Mouse (Mus musculus): ENCODE results near the gene Macrod2. TPM values are rescaled to one million over a fixed set of nuclear protein-coding genes. Genes with fewer than 3 reads are reported as not detected.

The Macrod2 gene
- total RNA-seq, 1 experiment from 2014 or later, result 7.7 TPM

DNA sequence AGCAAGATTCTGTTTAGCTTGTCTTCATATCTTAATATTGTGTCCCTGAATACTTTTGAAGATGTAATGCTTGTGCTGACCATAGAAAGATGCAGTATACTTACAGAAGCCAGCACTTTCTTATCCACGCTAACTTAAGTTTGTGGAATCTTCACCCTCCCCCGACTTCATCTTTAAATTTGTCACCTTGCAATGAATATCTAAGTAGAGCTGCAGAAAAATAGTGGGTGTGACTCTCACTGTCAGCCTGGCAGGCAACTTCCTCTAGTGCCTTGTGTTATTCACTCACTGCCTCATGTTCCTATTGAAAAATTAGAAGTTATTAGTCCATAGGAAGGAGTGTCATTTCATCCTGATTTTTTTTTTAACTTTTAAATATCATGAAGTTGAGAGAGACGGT is 139.5 kb downstream of the Macrod2 start:
- no peak for ATAC-seq (replicated peaks in 1 of 2; ENCODE audit: insufficient read depth in 1 of 2, low FRiP score in 2 of 2, low TSS enrichment in 1 of 2, low read depth in 1 of 2, poor library complexity in 2 of 2, severe bottlenecking in 2 of 2)

DNA sequence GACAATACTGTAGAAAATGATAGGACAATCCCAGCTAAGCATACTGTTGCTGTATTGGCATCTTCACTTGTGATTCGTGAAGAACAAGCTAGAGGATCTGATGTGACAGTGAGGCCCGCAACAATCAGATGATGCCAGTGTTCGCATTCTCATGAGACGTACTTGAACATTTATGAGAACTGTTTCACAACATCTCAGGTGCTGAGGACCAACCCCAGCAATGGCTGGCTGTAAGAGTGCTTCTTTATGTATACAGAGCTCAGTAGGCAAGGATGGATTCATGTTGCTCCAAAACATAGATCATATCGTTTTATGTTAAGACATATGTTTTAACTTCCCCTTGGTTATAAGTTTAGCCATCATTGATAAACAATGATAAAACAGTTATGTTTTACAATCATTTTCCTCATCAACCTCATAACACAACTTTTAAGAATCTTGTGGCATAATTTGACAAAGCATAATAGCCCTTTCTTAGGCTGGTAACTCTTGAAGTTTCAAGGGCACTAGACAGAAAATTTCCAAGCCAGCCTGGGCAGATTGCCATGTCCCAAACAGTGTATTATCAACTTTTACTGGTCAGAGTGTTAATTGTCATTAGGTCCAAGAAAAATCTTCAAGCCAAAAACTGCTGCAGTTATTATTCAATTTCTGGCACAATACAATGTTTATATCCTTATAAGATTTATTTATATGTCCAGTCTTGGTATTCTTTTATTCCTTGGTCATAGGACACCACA is 140.9 kb downstream of the Macrod2 start:
- no peak for ATAC-seq (replicated peaks in 1 of 2; ENCODE audit: insufficient read depth in 1 of 2, low FRiP score in 2 of 2, low TSS enrichment in 1 of 2, low read depth in 1 of 2, poor library complexity in 2 of 2, severe bottlenecking in 2 of 2)

DNA sequence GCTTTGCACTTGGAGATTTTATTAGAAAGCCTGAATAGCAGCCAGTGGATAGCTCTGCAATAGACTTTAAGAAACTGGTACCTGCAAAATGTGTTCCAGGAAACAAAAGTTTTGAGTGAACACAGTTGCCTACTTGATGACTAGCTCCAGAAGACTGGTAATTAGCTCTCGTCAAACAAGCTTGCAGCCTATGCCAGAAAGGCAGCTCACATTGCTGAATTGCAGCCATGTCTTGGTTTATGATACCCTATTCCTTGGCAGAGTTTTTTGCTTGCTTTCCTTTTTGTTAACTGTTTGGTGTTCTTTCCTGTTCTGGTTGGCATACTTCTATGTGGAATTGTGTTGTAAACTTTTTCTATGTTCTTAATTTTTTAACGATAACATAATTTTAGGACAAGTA is 154.2 kb downstream of the Macrod2 start:
- ATAC-seq (replicated peaks in 1 of 2; ENCODE audit: insufficient read depth in 1 of 2, low FRiP score in 2 of 2, low TSS enrichment in 1 of 2, low read depth in 1 of 2, poor library complexity in 2 of 2, severe bottlenecking in 2 of 2), result no peak

DNA sequence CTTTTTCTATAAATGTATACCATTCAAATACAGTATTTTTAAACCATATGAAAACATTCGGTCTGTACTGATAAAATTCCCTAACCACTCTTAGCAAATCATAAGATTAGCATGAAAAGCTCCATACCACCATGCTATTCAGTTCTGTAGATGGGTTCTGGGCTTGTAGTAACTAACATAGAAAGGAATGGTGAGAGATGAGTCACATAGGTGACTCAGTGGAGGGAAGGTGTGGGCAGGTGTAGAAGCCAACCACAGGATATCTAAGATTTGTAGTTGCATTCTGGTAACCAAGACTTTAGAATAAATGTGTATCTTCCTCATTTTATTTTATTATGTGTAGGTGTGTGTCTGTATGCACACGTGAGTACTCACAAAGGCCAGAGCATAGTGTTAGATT is 166.3 kb downstream of the Macrod2 start:
- ATAC-seq (replicated peaks in 1 of 2; ENCODE audit: insufficient read depth in 1 of 2, low FRiP score in 2 of 2, low TSS enrichment in 1 of 2, low read depth in 1 of 2, poor library complexity in 2 of 2, severe bottlenecking in 2 of 2), result no peak

DNA sequence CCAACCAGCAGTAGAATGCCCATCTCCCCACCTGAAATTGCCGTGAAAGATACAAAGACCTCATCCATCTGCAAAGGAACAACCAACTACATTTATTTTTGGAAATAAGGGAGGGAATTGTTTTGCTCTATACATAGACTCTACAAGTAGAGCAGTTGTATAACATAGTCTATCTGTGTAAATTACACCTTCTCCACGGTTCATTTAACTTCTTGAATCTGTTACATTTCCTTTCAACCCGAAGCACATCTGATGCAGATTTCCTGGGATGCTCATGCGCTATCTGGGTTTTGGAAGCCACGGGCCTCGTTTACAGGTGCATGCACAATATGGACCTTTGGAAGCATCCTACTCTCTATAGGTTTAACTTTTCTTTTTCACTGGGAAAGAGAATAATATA is 175.8 kb downstream of the Macrod2 start:
- no peak for ATAC-seq (replicated peaks in 1 of 2; ENCODE audit: insufficient read depth in 1 of 2, low FRiP score in 2 of 2, low TSS enrichment in 1 of 2, low read depth in 1 of 2, poor library complexity in 2 of 2, severe bottlenecking in 2 of 2)

DNA sequence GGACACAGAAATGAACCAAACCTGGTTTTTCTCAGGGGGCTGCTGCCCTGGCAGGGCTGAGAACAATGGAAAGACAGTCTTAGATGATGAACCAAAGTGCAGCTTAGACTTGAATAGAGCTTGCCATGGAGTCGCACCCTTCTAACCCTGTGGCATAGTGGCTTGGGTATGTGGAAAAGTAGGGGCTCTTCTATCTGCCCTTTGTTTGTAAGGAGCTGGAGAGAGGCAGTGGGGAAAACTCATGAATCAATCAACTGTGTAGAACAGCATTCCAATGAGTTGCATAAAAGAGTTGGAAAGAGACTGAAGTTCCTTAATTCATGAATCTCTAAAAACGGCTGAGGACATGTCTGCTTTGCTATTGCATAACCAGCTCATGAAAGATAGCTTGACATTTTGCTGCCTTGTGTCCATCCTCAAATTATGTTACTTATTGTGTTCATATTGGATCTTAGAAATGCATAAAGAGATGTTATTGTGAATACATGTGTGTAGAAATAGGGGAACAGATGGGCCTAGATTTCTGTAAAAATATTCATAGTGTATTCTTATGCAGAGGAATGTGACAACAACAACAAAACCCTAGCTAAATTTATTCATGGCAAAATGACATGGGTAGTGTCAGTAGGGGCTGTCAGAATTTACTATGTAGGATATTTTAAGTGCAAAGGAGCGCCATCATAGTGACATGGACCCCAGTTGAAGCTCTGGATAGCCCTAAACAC is 197.6 kb downstream of the Macrod2 start:
- ATAC-seq (replicated peaks in 1 of 2; ENCODE audit: insufficient read depth in 1 of 2, low FRiP score in 2 of 2, low TSS enrichment in 1 of 2, low read depth in 1 of 2, poor library complexity in 2 of 2, severe bottlenecking in 2 of 2), result no peak

DNA sequence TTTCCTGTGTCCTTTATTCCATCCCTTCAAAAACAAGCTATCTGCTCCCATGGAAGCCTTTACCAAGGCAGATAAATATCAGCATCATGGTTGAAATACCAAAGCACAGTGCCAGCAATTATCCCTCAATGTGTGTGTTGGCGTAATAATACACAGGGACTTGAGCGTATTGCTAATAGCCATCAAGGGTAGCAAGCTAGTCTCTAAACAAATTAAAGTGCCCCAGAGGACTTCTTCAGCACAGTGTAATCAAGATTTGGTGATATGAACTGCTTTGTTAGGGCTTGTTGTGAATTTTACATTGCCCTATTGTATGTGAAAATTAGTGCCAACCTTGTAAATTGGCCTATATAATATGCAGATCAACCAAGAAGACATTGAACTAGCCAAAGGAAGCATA is 201.8 kb downstream of the Macrod2 start:
- no peak for ATAC-seq (replicated peaks in 1 of 2; ENCODE audit: insufficient read depth in 1 of 2, low FRiP score in 2 of 2, low TSS enrichment in 1 of 2, low read depth in 1 of 2, poor library complexity in 2 of 2, severe bottlenecking in 2 of 2)

DNA sequence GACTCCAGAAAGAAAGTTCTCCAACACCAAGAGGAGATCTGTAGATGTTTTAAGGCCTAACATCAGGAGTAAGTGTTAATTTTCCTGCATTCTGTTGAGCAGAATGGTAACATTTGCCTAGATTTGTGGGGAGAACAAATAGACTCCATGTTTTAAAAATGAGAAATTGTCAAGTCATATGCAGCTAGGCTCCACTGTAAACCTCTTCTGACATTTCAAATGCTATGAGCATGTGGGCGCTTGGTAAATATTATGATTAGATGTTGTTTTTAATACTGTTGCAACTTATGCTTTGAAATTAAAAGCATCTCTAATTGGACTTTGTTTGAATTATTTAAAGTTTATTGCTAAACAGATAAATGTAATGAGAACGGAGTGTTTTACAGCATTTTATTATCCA is 220.3 kb downstream of the Macrod2 start:
- ATAC-seq (replicated peaks in 1 of 2; ENCODE audit: insufficient read depth in 1 of 2, low FRiP score in 2 of 2, low TSS enrichment in 1 of 2, low read depth in 1 of 2, poor library complexity in 2 of 2, severe bottlenecking in 2 of 2), result no peak

DNA sequence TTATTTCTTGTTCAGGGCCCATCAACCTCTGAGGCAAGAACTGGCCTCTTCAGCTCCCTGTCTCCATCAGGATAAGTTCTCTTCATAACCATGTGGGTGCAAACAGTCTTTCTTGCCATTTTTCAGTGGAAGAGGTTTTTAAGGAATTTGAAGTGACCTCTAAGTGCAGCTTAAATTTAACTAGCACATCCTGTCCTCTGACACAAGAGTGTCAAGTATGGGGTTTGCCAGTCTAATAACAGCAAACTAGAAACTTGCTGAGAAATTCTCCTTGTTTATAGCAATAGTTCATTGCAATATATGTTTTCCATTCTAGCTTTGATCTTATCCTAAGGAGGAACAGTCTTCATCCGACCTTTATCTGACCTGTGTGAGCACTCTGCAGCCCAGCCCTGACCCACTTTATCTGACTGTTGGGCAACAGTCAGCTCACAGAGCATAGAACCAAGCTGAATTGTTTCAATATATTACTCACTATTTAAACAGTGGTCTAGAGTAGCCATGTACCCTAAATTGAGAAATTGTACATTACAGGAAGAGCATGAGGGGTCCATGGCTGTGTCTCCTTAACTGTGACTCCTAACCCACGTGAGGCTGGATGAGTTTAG is 226.7 kb downstream of the Macrod2 start:
- ATAC-seq (replicated peaks in 1 of 2; ENCODE audit: insufficient read depth in 1 of 2, low FRiP score in 2 of 2, low TSS enrichment in 1 of 2, low read depth in 1 of 2, poor library complexity in 2 of 2, severe bottlenecking in 2 of 2), result no peak

DNA sequence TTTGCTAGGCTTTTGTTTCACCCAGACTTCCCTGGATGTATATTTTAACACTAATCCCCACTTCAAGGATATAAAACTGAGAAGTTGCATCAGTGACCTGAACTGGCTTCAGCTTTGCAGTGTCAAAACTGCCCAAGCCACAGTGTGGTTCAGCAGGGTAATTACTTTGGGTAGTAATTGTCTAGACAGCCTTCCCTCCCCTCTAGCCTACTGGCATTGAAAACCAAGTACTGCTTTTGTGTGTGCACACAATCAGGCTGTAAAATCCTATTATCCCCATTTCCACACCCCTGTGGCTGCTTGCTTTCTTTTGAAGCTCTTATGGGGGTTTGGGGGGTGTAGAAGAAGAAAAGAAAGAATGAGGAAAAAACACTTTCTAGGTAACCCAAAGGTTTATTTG is 258.4 kb downstream of the Macrod2 start:
- no peak for ATAC-seq (replicated peaks in 1 of 2; ENCODE audit: insufficient read depth in 1 of 2, low FRiP score in 2 of 2, low TSS enrichment in 1 of 2, low read depth in 1 of 2, poor library complexity in 2 of 2, severe bottlenecking in 2 of 2)

DNA sequence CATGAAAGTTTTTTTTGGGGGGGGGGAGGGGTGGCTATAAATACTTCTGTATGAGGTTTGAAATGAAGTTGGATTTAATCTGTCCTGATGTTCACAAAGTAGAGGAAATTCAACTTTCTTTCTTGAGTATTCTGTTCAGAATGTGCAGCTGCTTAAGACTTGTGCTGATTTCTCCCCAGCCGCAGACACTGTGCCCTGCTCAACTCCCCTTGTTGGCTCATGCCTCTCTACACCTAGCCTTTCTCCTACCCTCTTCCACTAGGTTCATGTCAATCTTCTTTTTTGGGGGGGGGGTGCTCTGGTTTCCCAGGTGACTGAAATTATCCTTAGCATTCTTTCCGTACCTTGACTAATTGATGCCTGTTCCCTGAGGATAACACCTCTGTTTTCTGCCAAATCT is 258.9 kb downstream of the Macrod2 start:
- no peak for ATAC-seq (replicated peaks in 1 of 2; ENCODE audit: insufficient read depth in 1 of 2, low FRiP score in 2 of 2, low TSS enrichment in 1 of 2, low read depth in 1 of 2, poor library complexity in 2 of 2, severe bottlenecking in 2 of 2)

DNA sequence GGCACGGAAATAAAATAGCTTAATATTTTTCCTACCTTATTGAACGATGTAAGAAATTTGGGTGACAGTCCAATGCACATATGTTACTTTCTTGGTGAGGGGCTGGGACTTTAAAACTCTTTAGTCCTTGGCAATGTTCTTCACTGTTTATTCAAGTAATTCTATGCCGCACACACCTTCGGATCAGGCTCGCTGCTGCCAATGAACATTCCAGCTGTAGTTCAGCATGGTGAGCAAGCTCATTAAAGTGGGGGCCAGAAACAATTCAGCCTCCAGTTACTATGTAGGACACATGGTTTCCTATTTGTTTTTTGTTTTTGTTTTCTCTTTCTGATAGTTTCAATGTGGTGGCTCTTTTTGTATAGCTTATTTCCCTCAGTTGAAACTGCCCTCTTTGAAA is 267.6 kb downstream of the Macrod2 start:
- no peak for ATAC-seq (replicated peaks in 1 of 2; ENCODE audit: insufficient read depth in 1 of 2, low FRiP score in 2 of 2, low TSS enrichment in 1 of 2, low read depth in 1 of 2, poor library complexity in 2 of 2, severe bottlenecking in 2 of 2)

DNA sequence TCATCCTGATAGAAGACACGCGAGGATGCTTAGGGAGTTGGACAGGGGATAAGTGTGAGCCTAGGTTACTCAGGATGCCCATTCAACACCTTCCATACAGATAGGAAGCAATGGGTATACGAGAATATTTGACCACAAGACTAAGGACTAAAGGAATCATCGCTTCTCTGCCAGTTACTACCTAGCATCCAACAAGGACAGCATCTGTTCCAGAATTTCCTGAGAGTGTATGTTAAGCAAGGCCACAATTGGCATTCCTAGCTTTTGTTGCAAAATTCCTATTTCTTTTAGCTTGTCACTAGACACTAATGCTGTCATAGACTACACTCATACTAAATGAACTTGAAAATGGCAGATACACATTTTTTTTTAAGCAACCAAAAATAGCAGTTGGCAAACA is 269.3 kb downstream of the Macrod2 start:
- ATAC-seq (replicated peaks in 1 of 2; ENCODE audit: insufficient read depth in 1 of 2, low FRiP score in 2 of 2, low TSS enrichment in 1 of 2, low read depth in 1 of 2, poor library complexity in 2 of 2, severe bottlenecking in 2 of 2), result no peak

DNA sequence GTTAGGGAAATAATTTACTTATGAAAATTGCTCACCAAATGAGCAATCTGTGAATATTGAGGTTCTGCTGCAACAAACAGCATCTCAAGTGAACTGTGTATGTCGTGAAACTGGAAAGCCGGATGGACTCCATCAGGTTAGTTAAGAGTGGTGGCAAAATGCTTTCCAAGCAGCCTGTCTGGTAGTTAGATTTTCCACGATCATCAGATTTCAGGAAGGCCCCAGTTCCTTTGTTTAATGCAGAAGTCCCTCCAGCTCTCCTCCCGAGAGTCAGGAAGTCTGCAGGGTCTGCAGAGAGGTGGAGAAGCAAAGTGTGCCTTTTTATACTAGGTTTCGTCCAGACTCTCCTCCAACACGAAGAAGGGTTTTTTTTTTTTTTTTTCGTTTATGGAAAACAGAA is 271.7 kb downstream of the Macrod2 start:
- ATAC-seq (replicated peaks in 1 of 2; ENCODE audit: insufficient read depth in 1 of 2, low FRiP score in 2 of 2, low TSS enrichment in 1 of 2, low read depth in 1 of 2, poor library complexity in 2 of 2, severe bottlenecking in 2 of 2), result no peak

DNA sequence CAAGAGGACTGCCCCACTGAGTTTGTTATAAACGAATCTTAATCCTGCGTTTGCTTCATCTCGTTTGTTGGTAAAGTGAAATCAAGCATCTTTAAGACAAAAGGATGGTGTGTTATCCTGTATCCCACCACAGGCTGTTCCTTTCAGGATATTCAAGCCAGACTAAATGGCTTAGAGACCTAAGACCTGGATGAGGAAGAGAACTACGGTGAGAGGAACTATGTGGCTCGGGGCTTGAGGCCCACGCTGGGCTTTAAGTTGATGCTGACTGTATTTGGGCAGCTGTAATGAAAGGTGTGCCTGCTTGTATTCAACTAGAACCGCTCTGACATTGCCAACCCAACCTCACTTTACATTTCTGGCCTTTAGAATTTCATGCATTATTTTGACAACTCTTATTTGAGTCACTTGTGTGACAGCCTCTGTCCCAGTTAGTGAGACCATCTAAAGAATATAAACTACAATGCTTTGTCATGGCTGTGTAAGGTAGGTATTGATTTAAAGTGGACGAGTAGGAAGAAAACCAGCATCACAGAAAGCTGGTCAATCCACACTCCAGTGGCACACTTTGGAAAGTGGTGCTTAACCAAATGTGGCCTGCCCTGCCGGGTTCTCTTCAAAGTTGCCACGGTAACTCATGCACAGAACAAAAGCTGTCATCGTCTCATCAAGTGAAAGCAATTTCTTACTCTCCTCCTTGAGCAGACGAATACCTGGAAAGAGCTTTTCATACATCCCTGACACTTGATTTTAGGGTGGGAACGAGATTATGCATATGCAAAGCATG is 272.3 kb downstream of the Macrod2 start:
- ATAC-seq (replicated peaks in 1 of 2; ENCODE audit: insufficient read depth in 1 of 2, low FRiP score in 2 of 2, low TSS enrichment in 1 of 2, low read depth in 1 of 2, poor library complexity in 2 of 2, severe bottlenecking in 2 of 2), result no peak

DNA sequence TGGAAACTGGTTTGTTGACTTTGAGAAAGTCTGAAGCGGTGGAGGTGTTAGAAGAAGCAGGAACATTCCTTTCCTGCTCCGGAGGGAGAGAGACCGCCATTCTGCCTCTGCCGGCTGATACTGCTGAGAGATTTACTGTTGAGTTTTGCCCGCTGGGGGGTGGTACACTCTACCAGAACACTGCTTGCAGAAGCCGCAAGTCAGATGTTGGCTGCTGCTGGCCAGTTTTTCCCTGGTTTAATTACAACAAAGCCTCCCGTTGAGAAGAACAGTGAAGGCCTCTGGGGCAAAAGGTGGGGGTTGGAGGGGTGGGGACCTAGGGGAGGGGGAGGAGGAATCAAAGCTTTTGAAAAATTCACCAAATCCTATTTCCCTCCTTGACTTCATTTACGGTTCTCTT is 273.2 kb downstream of the Macrod2 start:
- ATAC-seq (replicated peaks in 1 of 2; ENCODE audit: insufficient read depth in 1 of 2, low FRiP score in 2 of 2, low TSS enrichment in 1 of 2, low read depth in 1 of 2, poor library complexity in 2 of 2, severe bottlenecking in 2 of 2), result peak; percentile 55 to 70

DNA sequence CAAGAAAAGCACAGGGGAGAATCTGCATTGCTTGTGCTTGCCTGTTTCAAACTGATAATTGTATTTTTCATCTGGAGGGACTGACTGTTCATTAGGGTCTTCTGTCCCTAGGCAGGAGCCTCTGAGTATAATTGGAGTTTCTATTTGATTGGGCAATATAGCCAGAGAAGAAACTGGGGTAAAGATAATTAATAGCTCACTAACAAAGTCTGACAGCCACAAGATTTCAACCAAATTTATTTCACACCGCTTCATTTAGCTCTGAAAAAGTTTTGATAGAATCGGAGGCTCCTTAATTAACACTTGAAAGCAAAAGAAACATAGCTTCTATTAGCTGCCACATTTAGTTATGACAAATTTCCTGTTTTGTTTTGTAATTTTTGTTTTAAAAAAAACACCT is 274.0 kb downstream of the Macrod2 start:
- ATAC-seq (replicated peaks in 1 of 2; ENCODE audit: insufficient read depth in 1 of 2, low FRiP score in 2 of 2, low TSS enrichment in 1 of 2, low read depth in 1 of 2, poor library complexity in 2 of 2, severe bottlenecking in 2 of 2), result no peak

DNA sequence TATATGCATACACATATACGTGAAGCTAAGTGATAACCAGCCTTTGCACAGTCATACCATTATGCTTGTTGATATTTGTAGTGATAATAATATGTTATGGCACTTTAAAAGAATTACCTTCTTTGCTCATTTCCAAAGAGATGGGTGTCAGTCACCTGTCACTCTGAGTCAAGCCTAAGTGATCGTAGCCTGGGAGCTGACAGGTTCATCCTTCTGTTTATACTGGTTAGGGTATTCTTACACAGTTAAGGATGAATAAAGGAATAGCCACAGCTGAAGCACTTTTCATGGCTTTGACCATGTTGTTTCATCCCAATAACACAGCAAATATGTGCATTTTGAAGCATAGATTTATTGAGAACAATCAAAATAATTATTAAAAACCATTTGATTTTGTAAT is 274.7 kb downstream of the Macrod2 start:
- no peak for ATAC-seq (replicated peaks in 1 of 2; ENCODE audit: insufficient read depth in 1 of 2, low FRiP score in 2 of 2, low TSS enrichment in 1 of 2, low read depth in 1 of 2, poor library complexity in 2 of 2, severe bottlenecking in 2 of 2)
